24 mouse cellular contexts compared by ENCODE assay signal in the genomic region with DNA sequence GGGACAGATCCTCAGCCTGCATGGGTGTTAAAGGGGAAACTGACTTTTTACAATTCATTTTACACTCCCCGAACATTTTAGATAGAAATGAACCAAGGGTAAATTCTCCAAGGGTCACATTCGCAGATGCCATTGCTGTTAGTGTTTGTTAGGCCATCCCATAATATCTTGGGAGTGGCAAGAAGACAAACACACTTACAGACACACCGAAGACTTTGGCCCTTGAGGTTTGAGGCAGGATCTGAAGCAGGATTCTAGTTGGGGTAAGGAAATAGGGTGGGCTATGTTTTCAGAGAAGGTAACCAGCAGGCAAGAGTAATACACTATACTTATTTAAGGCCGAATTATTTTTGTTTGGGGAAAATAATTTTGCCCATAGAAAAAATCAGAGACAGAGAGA.
DNase-seq lines count a peak whose midpoint lies in the region; ATAC-seq and TF ChIP-seq lines count a peak whose summit lies in the region.
"Had no signal": no experiment of that assay in that cellular context is flagged by ENCODE, and none has a peak within 500 bp of the region (broad histone marks: within the 10 kb centered on the region; RNA-seq: fewer than 3 reads in every experiment).

No protein-coding gene starts in this region.

- no peak for TF ChIP-seq CTCF in midbrain, postnatal 0 days (IDR thresholded peaks at IDR 0.05)

- 75% methylated on average over 4 of the region's 4 CpGs for WGBS in hindbrain, embryonic 10.5 days
- WGBS in hindbrain, embryonic 13.5 days = 61% methylated on average over 4 of the region's 4 CpGs
- WGBS in midbrain, embryonic 10.5 days = 83% methylated on average over 4 of the region's 4 CpGs
- whole genome bisulfite sequencing in midbrain, postnatal 0 days = 91% methylated on average over 4 of the region's 4 CpGs
- 58% methylated on average over 4 of the region's 4 CpGs for WGBS in neural tube, embryonic 12.5 days
- 69% methylated on average over 4 of the region's 4 CpGs for WGBS in neural tube, embryonic 15.5 days

- 0 out of 2 replicates have a peak, but pooled peaks cover 4% of the 10 kb centered on the region for H3K27me3 ChIP-seq in hindbrain, embryonic 10.5 days (ENCODE audit: insufficient read depth, poor library complexity, severe bottlenecking)
- H3K27me3 ChIP-seq in hindbrain, embryonic 13.5 days = peaks cover 3% of the 10 kb centered on the region; the same call in 1 of the 2 replicates
- H3K27me3 ChIP-seq in midbrain, embryonic 10.5 days (ENCODE audit: low read depth, poor library complexity, severe bottlenecking) = no peaks in the 10 kb centered on the region
- no peaks in the 10 kb centered on the region for H3K27me3 ChIP-seq in midbrain, postnatal 0 days (ENCODE audit: insufficient read depth, low read length)
- H3K27me3 ChIP-seq in neural tube, embryonic 12.5 days (replicated peaks) = no peaks in the 10 kb centered on the region
- H3K27me3 ChIP-seq in neural tube, embryonic 15.5 days (replicated peaks) = no peaks in the 10 kb centered on the region
- H3K27me3 ChIP-seq: embryonic facial prominence, embryonic 12.5 days; embryonic facial prominence, embryonic 15.5 days; forebrain, embryonic 15.5 days had no signal

- no peak overlapping the region for H3K4me2 ChIP-seq in hindbrain, embryonic 13.5 days
- no peak overlapping the region for H3K4me2 ChIP-seq in midbrain, postnatal 0 days (ENCODE audit: low read depth, low read length, poor library complexity, severe bottlenecking)
- H3K4me2 ChIP-seq in neural tube, embryonic 12.5 days (replicated peaks) = peak overlapping the region; percentile 36
- H3K4me2 ChIP-seq in neural tube, embryonic 15.5 days = no peak overlapping the region
- H3K4me2 ChIP-seq: embryonic facial prominence, embryonic 12.5 days; embryonic facial prominence, embryonic 15.5 days; forebrain, embryonic 15.5 days; heart, embryonic 13.5 days; hindbrain, embryonic 14.5 days had no signal

- H3K36me3 ChIP-seq in hindbrain, embryonic 10.5 days = no peaks in the 10 kb centered on the region
- no peaks in the 10 kb centered on the region for H3K36me3 ChIP-seq in hindbrain, embryonic 13.5 days
- no peaks in the 10 kb centered on the region for H3K36me3 ChIP-seq in midbrain, embryonic 10.5 days
- H3K36me3 ChIP-seq in midbrain, postnatal 0 days (ENCODE audit: insufficient read depth, low read length) = no peaks in the 10 kb centered on the region
- no peaks in the 10 kb centered on the region for H3K36me3 ChIP-seq in neural tube, embryonic 12.5 days
- no peaks in the 10 kb centered on the region for H3K36me3 ChIP-seq in neural tube, embryonic 15.5 days
- H3K36me3 ChIP-seq: embryonic facial prominence, embryonic 12.5 days; embryonic facial prominence, embryonic 15.5 days; forebrain, embryonic 15.5 days; heart, embryonic 10.5 days; heart, embryonic 13.5 days had no signal

- ATAC-seq in hindbrain, embryonic 13.5 days (ENCODE audit: low FRiP score) = no peak
- no peak for ATAC-seq in midbrain, postnatal 0 days (ENCODE audit: low FRiP score)
- ATAC-seq in neural tube, embryonic 12.5 days (ENCODE audit: low FRiP score, low read depth) = no peak
- ATAC-seq in neural tube, embryonic 15.5 days (ENCODE audit: low FRiP score) = no peak
- no peak for ATAC-seq in CD4-positive, CD25-positive, alpha-beta regulatory T cell, adult 4 months
- ATAC-seq: forebrain, embryonic 15.5 days; hindbrain, postnatal 0 days had no signal

- no peak overlapping the region for H3K4me3 ChIP-seq in hindbrain, embryonic 10.5 days
- H3K4me3 ChIP-seq in hindbrain, embryonic 13.5 days = no peak overlapping the region
- H3K4me3 ChIP-seq in midbrain, embryonic 10.5 days = no peak overlapping the region
- H3K4me3 ChIP-seq in midbrain, postnatal 0 days (ENCODE audit: low read depth, low read length) = no peak overlapping the region
- H3K4me3 ChIP-seq in neural tube, embryonic 12.5 days = no peak overlapping the region
- H3K4me3 ChIP-seq in neural tube, embryonic 15.5 days (replicated peaks) = no peak overlapping the region
- H3K4me3 ChIP-seq: embryonic facial prominence, embryonic 12.5 days; embryonic facial prominence, embryonic 15.5 days; forebrain, embryonic 15.5 days; heart, adult 2 months; heart, embryonic 10.5 days; heart, embryonic 13.5 days had no signal

- H3K9ac ChIP-seq in hindbrain, embryonic 13.5 days = no peak overlapping the region
- no peak overlapping the region for H3K9ac ChIP-seq in midbrain, postnatal 0 days (replicated peaks; ENCODE audit: low read length, poor library complexity, severe bottlenecking)
- H3K9ac ChIP-seq in neural tube, embryonic 12.5 days = no peak overlapping the region
- H3K9ac ChIP-seq in neural tube, embryonic 15.5 days (replicated peaks) = no peak overlapping the region
- H3K9ac ChIP-seq: embryonic facial prominence, embryonic 12.5 days; embryonic facial prominence, embryonic 15.5 days; forebrain, embryonic 15.5 days; heart, embryonic 13.5 days; hindbrain, embryonic 14.5 days had no signal

- no peak for DNase-seq in hindbrain, embryonic 10.5 days (ENCODE audit: low spot score)
- DNase-seq in midbrain, embryonic 10.5 days (ENCODE audit: low spot score) = no peak
- no peak for DNase-seq in midbrain, postnatal 0 days (ENCODE audit: low spot score)
- DNase-seq: adrenal gland, adult 2 months; adrenal gland, postnatal 14 days; B cell, adult 2 months; cerebellum, adult 11 months; cerebellum, adult 2 months; cerebellum, adult 9-11 months; cerebellum, postnatal 25 days; gastrocnemius, postnatal 10 days; gastrocnemius, postnatal 36 days; heart, adult 2 months had no signal

- H3K9me3 ChIP-seq in hindbrain, embryonic 10.5 days = no peaks in the 10 kb centered on the region
- H3K9me3 ChIP-seq in hindbrain, embryonic 13.5 days = no peaks in the 10 kb centered on the region
- no peaks in the 10 kb centered on the region for H3K9me3 ChIP-seq in midbrain, embryonic 10.5 days (replicated peaks)
- no peaks in the 10 kb centered on the region for H3K9me3 ChIP-seq in midbrain, postnatal 0 days (ENCODE audit: low read length)
- no peaks in the 10 kb centered on the region for H3K9me3 ChIP-seq in neural tube, embryonic 12.5 days
- no peaks in the 10 kb centered on the region for H3K9me3 ChIP-seq in neural tube, embryonic 15.5 days (replicated peaks)
- H3K9me3 ChIP-seq: embryonic facial prominence, embryonic 12.5 days; embryonic facial prominence, embryonic 15.5 days; forebrain, embryonic 15.5 days; heart, embryonic 10.5 days; heart, embryonic 13.5 days had no signal

- peak overlapping the region; percentile 66; the same call in 1 of the 2 replicates for H3K27ac ChIP-seq in hindbrain, embryonic 10.5 days
- H3K27ac ChIP-seq in hindbrain, embryonic 13.5 days = no peak overlapping the region
- H3K27ac ChIP-seq in midbrain, embryonic 10.5 days (replicated peaks) = peak overlapping the region; percentile 75; the same call in 1 of the 2 replicates
- H3K27ac ChIP-seq in midbrain, postnatal 0 days (ENCODE audit: low read depth, low read length) = no peak overlapping the region
- H3K27ac ChIP-seq in neural tube, embryonic 12.5 days = no peak overlapping the region
- no peak overlapping the region; the same call in 1 of the 2 replicates for H3K27ac ChIP-seq in neural tube, embryonic 15.5 days (replicated peaks)
- H3K27ac ChIP-seq: embryonic facial prominence, embryonic 12.5 days; embryonic facial prominence, embryonic 15.5 days; forebrain, embryonic 15.5 days; heart, adult 2 months; heart, embryonic 10.5 days; heart, embryonic 13.5 days; hindbrain, embryonic 14.5 days; hindbrain, postnatal 0 days had no signal

- peaks cover 50% of the 10 kb centered on the region for H3K4me1 ChIP-seq in hindbrain, embryonic 10.5 days (replicated peaks)
- H3K4me1 ChIP-seq in hindbrain, embryonic 13.5 days (replicated peaks) = peaks cover 32% of the 10 kb centered on the region
- H3K4me1 ChIP-seq in midbrain, embryonic 10.5 days = peaks cover 56% of the 10 kb centered on the region
- H3K4me1 ChIP-seq in midbrain, postnatal 0 days (ENCODE audit: insufficient read depth, low read length) = no peaks in the 10 kb centered on the region
- peaks cover 32% of the 10 kb centered on the region for H3K4me1 ChIP-seq in neural tube, embryonic 12.5 days
- peaks cover 14% of the 10 kb centered on the region for H3K4me1 ChIP-seq in neural tube, embryonic 15.5 days
- H3K4me1 ChIP-seq: embryonic facial prominence, embryonic 15.5 days; heart, embryonic 10.5 days; heart, embryonic 13.5 days had no signal

Comparison
In these comparisons a context has a peak if more than half of its experiments do, and no peak if none do; other contexts are left out.
1. H3K27ac ChIP-seq: peak in hindbrain, embryonic 10.5 days (single experiment) and midbrain, embryonic 10.5 days (single experiment); none in hindbrain, embryonic 13.5 days (single experiment), midbrain, postnatal 0 days (single experiment), neural tube, embryonic 12.5 days (single experiment) and neural tube, embryonic 15.5 days (single experiment).